Mouse (Mus musculus) splenic B cell, adult 2 months (primary cell): ENCODE data around the gene Mrps23.

Experiments used
- DNase-seq: peaks from one replicate; pipeline ENCODE4 v3.0.0-alpha.2; 2011; ENCODE audit warnings: low read depth, low spot score
- H3K27me3 ChIP-seq: 2 replicates; pipeline ENCODE4 v1.6.1; 2012; ENCODE audit warnings: mild to moderate bottlenecking, low read length, moderate library complexity, mixed read lengths; ENCODE audit not compliant: control insufficient read depth, poor library complexity, insufficient read depth, severe bottlenecking
- H3K36me3 ChIP-seq: 2 replicates; pipeline ENCODE4 v1.6.1; 2012; ENCODE audit warnings: mild to moderate bottlenecking, low read length, moderate library complexity, mixed read lengths; ENCODE audit not compliant: control insufficient read depth, poor library complexity, insufficient read depth, severe bottlenecking

The Mrps23 gene

DNA sequence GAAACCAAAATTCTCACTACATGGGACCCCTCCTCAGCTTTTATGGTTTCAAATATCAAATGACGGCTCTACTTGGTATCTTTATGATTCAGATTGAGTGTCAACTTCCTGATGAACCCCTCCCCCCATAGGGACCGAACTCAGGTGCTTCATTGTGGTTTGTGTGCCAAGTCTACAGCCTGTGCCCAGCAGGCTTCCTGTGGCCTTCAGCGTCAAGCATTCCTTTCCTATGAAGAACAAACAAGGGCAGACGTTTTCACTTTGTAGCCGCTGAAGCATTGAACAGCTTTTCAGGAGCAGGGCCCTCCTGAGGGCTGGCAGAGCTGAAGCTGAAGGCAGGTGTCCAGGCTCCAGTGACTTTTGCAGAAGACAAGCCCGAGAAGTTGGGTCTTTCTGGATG, 9.6 kb downstream of the Mrps23 start:
- Histone ChIP-seq H3K27me3 (no peaks in the 10 kb centered on the region), H3K36me3 (peaks cover 5% of the 10 kb centered on the region; the same call in 1 of the 2 replicates)
- DNase-seq: no peak

DNA sequence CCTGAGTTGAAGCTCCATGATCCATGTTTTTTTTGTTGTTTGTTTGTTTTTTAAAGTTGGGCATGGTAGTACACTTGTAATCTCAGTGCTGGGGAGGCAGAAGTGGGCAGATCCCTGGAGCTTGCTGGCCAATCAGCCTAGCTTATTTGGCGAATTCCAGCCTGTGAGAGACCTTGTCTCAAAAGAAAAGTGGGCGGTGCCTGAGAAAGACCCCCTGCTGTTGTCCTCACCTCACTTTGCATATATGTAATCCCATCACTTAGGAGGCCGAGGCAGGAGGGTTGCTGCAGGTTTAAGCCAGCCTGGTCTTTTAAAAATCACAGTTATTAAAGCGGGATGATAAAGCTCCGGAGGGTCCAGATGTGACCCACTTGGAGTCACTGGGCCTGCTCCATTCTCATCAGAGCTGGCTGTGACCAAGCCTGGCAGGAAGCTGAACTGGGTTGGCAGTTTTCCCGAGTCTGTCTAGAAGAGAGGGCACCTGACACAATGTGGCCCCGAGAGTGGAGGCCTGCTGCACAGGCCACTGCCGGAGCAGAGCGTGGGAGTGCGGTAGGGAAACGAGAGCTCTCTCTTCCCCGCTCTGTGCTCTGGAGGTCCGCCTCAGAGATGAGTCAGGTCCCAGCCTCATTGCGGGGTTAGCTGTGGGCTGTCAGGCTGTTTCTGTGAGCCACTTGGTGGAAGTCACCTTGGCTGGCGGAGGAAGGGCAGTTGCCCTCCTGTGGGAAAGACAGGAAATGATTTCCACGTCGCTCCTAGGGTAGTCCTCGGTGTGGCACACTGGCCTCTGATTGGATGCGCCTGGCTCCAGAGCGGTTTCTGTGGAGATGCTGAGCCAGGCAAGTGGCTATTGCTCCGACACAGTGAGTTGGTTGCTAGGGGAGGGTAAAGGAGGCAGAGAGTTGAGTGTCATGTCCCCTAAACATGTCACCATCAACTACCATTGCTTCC, 11.0 kb downstream of the Mrps23 start:
- no peaks in the 10 kb centered on the region for H3K27me3 ChIP-seq
- no peak for DNase-seq
- 0 out of 2 replicates have a peak, but pooled peaks cover under 1% of the 10 kb centered on the region for H3K36me3 ChIP-seq

DNA sequence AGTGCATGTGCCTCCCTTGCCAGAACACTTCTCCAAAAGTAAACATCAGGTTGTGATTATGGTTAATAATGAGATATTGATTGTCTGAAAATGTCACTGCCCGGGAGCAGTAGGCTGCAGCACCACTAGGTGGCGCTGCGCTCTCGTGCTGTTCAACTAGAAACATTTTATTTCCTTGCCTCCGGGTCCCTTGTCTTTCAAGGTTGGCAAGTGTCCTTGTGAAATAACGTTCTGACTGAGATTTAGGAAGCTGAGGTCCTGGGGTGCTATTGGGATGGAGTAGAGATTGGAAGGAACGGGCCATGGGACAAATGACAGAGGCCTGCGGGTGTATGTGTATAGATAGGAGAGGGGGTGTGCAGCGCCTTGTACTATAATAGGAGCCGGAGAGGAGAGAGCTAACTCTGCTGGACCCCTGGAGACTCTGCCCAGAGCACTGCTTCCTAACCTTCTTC, 12.1 kb downstream of the Mrps23 start:
- H3K36me3 ChIP-seq: no peaks in the 10 kb centered on the region
- H3K27me3 ChIP-seq: no peaks in the 10 kb centered on the region
- peak; percentile 83 for DNase-seq

DNA sequence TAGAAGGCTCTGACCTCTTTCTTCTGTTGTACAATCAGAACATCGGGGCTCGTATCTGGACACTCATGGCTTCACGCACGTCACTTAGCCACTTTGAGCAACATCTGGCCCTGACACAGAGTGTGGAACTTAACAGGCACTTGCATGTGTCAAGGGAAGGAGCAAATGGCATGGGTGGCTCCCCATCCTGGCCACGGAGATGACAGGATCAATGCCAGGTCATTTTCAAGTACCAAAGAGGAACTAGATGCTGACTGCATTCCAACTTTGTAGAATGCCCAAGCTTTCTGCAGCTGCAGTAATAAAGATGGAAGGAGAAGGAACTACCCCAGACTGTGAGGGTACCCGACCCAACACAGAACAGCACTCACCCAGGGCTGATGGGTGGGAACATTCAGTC, 14.0 kb downstream of the Mrps23 start:
- Histone ChIP-seq H3K27me3 (no peaks in the 10 kb centered on the region), H3K36me3 (no peaks in the 10 kb centered on the region)
- DNase-seq: no peak

DNA sequence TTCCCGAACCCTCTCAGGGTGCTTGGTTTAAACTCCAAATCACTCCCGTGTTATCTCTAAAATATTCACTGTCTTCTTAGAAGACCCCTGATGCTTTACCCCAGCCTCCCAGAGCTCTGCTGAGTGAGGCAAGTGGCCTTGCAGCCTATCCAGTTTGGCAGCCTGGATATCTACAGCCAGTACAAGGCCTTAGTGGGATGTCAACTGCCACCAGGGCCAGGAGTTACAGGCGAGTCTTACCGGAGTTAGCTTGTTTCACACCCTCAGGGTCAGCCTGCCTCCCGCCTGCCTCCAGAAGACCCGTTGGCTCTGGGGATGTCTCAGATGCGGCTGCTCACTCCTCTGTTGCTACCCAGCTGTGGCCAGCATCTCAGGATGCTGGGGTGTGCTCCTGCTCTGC, 14.4 kb downstream of the Mrps23 start:
- H3K36me3 ChIP-seq: no peaks in the 10 kb centered on the region

DNA sequence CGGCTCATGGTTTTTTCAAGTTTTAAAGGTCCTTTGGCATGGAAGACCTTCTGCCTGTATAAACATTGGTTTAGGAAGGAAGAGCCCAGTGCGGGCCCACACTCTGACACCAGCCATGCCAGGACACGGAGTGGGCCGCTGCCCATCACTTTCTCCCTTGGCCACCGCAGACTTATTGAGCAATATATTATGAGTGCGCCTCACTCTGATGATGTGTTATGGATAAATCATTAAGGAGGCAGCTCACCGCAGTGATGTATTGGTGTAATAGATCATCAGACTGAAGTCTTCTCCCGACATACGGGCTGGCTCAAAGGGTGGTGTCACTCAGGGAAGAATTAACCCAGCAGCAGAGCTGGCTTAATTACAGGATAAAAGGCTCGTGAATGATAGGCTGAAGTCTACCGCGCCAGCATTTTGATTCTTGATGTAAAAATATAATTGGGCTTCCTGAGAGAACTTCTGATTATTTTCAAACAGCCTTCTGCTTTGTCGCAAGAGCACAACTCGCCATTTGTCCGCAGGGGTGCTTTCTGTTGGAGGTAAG, 17.8 kb downstream of the Mrps23 start:
- H3K36me3 ChIP-seq: no peaks in the 10 kb centered on the region
- no peaks in the 10 kb centered on the region for H3K27me3 ChIP-seq
- DNase-seq: no peak

More for the DNA sequence above, 14.4 kb downstream of the Mrps23 start:
- no peaks in the 10 kb centered on the region for H3K27me3 ChIP-seq
- no peak for DNase-seq

DNA sequence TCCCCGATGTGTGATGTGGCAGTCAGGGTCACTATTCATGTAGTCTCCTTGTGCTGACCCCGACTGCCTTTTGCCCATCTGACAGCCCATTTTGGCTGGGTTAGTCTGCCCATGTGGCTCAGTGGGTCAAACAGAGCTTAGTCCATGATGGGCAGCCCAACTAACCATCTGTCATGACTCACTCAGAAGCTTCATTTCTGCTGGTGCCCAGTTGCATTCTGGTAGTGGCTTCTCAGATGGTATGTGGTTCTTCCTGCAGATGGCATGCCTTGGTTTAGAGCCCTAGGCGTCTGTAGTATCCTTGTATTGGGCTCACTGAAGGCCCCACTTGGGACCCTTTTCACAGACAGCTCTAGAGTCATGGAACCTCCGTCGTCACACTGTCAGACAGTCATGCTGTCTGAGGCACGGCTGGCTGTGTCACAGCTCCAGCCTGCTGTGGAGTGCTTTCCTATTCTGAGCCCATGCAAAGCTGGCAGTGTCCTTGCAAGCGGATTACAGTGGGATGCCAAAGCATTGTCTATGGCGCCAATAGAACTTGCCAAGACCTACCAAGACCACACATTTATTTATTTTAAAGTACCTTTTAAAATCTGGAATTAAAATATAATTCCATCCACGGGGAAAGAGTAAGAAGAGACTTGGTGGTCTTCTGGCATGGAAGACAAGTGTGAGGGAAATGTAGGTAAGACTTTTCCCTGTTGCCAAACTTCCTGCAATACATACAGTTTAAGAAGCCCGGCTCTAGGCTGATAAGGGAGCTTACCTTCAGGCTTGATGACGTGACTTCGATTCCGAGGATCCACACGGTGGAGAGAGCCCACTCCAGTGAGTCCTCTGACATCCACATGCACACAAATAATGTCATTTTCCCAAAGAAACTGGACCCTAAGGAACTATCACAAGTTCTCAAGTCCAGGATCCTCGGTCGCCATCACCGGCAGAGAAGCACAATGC, 23.1 kb downstream of the Mrps23 start:
- DNase-seq: no peak
- no peaks in the 10 kb centered on the region for H3K36me3 ChIP-seq
- no peaks in the 10 kb centered on the region for H3K27me3 ChIP-seq

DNA sequence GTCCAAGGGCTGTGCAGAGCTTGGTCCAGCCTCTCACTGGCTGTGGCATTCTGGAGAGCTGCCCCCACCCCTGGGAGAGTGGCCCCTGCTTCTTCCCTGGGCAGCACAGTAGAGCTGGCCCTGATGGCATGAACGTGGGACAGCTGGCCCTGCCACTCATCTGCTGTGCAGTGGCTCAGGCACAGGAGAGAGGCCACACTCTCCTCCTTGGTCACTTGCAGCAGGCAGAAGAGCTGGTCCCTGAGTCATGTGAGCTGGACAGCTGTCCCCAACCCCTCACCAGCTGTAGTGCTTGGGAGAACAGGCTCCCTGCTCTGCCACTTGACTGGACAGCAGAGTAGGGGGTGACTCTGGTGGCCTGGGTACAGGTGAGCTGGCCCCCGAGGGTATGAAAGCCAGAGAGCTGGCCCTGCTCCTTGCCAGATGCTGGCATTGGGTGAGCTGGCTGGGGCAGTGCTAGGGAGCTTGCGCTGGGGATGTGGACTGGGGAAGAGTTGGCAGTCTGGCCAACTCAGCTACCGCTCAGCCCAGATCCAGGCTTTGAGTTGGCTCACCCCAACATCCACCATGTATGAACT, 27.1 kb downstream of the Mrps23 start:
- no peak for DNase-seq
- H3K27me3 ChIP-seq: no peaks in the 10 kb centered on the region

DNA sequence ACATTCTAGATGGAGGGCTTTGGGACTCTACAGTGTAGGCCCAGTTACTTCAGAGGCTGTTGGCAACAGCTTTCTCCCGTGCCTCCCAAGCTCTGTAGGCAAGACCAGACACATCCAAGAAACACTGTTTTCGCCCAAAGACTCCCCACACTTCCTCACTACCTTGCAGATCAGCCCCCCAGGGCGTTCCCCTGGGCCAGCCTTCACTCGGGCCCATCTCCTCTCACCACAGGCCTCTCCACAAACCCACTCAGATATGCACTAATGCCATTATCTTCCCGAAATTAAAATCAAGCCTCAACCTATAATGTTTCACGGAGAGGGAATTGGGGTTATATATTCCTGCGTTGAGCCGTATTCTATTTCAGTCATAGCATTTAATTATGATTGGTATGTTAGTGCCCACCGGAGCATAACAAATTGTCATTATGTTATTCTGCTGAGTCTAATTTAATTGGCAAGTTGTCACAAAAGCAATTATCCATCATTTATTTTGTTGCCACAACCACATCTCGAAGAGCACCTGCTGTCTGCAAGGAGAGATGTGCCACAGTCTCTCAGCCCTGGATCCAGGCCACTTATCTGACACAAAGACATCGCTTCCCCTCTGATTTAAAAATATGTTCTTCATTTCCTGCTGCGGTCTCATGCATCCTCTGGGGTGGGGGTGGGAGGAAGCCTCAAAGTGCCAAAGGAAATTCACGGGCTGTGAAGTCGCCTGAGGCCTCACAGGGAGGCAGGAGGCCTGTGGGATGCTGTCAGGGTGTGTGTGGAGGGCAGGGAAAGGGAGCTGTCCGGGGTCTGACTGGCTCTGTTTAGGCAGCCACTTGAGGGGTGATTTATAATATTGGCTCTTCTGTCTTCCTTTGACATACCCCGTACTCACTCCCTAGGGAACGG, 29.6 kb downstream of the Mrps23 start:
- H3K36me3 ChIP-seq: no peaks in the 10 kb centered on the region
- no peaks in the 10 kb centered on the region for H3K27me3 ChIP-seq
- peak; percentile 61 for DNase-seq

More for the DNA sequence above, 27.1 kb downstream of the Mrps23 start:
- no peaks in the 10 kb centered on the region for H3K36me3 ChIP-seq

DNA sequence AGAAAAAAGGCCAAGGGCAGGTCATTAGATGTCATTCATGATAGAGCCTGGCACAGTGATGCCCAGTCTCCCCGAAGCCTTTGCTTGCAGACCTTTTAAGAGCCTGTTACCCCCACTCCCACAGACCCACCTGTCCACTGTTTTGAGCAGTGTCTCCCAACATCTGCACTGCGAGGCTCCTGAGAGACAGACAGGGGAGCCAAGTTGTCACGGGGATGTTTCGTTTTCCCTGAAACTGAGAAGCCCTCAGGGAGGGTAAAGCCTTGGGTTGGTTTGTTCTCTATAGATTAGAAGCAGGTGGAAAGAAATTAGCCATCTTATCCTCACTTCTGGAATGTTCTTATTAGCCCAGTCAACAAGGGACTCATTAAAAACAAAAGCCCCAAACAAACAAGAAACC, 30.6 kb downstream of the Mrps23 start:
- no peak for DNase-seq
- no peaks in the 10 kb centered on the region for H3K36me3 ChIP-seq
- no peaks in the 10 kb centered on the region for H3K27me3 ChIP-seq

DNA sequence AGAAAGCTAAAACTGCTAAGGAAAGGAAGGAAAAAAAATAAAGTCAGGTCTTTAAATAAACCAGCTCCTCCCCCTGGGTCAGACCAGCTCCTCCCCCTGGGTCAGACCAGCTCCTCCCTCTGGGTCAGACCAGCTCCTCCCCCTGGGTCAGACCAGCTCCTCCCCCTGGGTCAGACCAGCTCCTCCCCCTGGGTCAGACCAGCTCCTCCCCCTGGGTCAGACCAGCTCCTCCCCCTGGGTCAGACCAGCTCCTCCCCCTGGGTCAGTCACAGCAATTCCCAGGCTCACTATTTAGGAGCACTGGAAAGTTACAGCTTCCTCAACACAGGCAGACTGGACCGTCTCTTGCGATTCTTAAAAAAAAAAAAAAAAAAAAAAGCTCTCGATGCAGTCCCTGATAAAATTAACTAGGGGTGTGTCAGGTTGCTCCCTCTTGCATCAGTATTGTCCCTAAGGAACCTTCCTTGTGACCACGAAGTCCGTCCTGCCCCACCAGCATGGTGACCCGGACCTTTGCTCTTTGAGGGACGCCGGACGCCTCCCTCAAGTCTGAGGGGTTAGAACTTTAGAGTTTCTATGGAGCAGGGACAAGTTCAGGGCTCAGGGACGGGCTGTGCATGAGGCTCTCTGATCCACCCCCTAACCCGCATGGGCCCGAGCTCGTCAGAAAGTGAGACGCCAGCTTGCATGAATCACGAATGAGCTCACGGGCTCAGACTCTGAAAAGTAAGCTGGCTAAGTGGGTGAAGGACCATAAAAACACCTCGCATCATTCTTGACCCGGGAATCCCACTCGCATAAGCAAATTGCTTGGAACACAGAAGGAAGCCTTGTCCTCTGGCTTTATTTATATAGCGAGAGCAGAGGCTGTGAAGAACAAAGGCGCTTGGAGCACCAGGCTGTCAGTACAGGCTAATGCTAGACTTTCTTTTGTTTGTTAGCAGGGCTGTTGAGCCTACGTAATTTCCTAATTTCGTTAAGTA, 31.3 kb downstream of the Mrps23 start:
- no peaks in the 10 kb centered on the region for H3K27me3 ChIP-seq
- peak; percentile 67 for DNase-seq
- no peaks in the 10 kb centered on the region for H3K36me3 ChIP-seq

DNA sequence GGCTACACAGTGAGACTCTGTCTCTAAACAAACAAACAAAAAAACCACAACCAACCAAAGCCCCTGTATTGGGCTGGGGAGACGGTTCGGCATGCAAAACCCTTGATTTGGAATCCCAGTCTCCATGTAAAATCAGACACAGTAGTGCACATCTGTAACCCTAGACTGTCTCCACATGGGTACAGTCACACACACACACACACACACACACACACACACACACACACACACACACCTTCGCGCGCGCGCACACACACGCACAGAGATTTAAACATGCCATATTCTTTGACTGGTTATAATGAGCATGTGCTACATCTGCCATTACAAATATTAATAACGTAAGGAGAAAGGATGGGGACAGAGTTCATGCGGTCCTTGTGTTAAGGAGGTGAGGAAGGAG, 36.1 kb downstream of the Mrps23 start:
- no peak for DNase-seq
- no peaks in the 10 kb centered on the region for H3K36me3 ChIP-seq
- H3K27me3 ChIP-seq: no peaks in the 10 kb centered on the region
